Mouse (Mus musculus): Measurements from ENCODE around the gene Gcn1l1.

GRCm38 (mm10) chr5:115574992-115575391, 9.9 kb downstream of the Gcn1l1 start:
- no peak for TF ChIP-seq CTCF (IDR thresholded peaks at IDR 0.05; ENCODE audit: borderline replicate concordance, extremely low read depth, insufficient read depth, insufficient read length)
- no peak for TF ChIP-seq POLR2A (IDR thresholded peaks at IDR 0.05; ENCODE audit: borderline replicate concordance, extremely low read depth, insufficient read depth, insufficient read length, poor library complexity, severe bottlenecking)
